Mouse (Mus musculus): Measurements from ENCODE around the gene Proser1. TPM values are rescaled to one million over a fixed set of nuclear protein-coding genes. Genes with fewer than 3 reads are reported as not detected.

Gene Proser1
- 10 to 100 TPM; 28.0 to 28.5 TPM for total RNA-seq (2021)
- long read RNA-seq, experiment 1, full-length matches to known transcripts = 5 of 8 reads
- long read RNA-seq, experiment 1, partial matches to known transcripts = 3 of 8 reads
- long read RNA-seq, experiment 1, other reads (novel, unspliced or antisense) = 0 of 8 reads
- long read RNA-seq, experiment 2, partial matches to known transcripts = 1 of 1 reads
- long read RNA-seq, experiment 2, other reads (novel, unspliced or antisense) = 0 of 1 reads

DNA sequence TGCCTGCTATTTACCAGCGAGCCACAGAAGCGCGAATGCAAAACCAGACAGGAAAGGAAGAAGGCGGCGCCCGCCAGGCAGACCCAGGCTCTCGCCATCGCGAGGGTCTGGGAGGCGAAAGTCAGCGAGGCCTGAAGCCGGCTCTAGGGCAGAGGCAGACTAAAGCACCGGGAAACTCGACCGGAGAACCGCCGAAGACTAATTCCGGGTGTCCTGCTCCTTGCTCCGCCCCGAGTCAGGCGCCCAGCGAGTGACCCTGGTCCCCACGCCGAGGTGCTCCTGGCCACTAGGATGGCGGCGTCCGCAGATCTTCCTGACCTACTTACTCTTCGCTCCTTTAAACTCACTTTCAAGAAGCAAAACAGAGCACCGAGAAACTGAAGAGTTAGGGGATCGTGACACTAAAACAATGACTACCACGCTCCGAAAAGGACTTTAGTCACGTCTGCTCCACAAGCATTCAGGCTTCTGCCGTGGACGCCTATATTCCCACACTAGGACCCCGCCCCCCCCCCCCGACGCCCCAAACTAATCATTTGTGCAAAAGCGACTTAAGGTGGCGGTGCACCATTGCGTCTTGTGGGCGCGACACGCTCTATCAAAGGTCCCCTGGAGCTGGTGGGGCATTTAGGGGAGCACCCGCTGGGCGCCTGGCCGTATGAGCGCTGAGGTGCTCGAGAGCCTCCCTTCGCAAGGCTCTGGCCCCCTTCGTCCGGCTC lies at the start of gene Proser1, which contains the start of gene Nhlrc3:
Gene Proser1 (plus strand): TSS at position 621 of the 719 bp plus-strand sequence.
Gene Nhlrc3 (minus strand): TSS at position 287 of the 719 bp plus-strand sequence.
- peak; percentile 93 to 97 for DNase-seq (ENCODE audit: low spot score in 2 of 2)

DNA sequence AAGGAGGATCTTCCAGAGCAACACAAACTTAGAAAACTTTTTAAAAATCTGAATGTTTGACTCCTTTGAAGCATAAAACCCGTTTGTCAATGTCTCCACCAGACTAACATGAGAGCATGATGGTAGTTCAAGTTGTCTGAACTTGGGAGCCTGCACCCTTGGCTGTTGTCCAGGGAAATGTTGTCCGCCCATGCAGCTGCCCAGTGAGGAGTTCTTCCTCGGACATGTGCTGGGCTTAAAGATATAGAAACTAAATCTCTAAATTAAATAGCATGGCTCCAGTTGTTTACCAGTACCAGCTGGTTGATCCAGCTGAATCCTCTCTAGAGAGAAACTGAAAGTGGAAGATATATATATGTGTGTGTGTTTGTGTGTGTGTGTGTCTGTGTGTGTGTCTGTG lies 49.5 kb upstream of the Proser1 start:
- no peak for DNase-seq (ENCODE audit: low spot score in 2 of 2)

DNA sequence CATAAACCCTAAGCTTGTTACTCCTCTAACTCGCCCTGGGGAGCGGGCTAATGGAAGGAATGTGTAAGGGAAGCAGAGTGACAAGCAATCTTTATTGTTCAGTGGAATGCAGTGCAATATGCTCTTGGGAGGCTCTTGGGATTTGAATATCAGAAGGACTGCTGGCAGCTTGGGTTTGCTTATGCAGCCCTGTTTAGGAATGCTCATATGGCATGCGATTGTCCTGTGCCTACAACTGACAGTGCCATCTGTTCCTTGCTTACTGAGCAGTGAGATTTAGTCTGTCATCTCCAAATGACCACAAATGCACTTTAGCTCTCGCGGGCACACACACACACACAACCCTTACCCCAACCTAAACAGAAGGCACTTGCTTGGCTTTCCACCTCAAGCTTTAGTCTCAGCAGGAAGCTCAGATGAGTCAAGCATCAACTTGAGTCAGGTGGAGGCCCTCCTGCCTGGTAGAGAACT lies 47.4 kb upstream of the Proser1 start:
- DNase-seq (ENCODE audit: low spot score in 2 of 2) = peak; percentile 12 to 50

GRCm38 (mm10) chr3:53417701-53418100 lies 45.8 kb upstream of the Proser1 start:
- DNase-seq (ENCODE audit: low spot score in 2 of 2) = no peak

DNA sequence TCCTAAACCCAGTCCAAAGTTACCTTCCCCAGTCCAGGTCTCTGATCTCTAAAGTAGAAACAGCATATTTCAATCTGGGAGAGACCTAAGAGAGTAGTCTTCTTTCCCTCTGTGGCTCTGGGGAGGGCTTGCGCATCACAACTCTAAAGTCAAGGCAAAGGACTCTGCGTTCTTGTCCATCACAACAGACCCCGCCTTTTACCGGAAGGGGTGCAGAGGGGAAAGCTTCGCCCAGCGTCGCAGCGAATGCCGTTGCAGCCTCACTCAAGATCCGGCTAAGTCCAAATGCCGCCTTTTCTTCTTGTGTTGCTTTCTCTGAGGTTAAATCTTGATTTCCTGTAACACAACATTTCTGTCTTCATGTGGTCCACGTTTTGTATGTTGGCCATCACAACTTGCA lies 41.8 kb upstream of the Proser1 start:
- no peak for DNase-seq (ENCODE audit: low spot score in 2 of 2)

DNA sequence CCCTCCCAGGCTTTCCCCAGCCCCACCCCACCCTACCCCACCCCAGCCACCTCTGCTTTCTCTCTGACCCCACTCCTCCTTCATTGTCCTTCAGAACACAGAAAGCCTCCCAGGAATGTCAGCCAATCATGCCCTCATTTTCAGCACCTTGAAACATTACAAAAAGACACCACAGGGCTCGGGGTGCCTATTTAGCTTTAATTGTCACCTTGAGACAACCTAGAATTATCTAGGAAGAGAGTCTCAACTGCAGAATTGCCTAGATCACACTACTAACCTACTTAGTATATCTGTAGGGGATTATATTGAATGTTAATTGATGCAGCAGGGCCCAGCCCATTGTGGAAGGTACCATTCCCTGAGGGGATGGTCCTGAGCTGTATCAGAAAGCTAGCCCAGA lies 40.8 kb upstream of the Proser1 start:
- DNase-seq (ENCODE audit: low spot score in 2 of 2) = no peak

DNA sequence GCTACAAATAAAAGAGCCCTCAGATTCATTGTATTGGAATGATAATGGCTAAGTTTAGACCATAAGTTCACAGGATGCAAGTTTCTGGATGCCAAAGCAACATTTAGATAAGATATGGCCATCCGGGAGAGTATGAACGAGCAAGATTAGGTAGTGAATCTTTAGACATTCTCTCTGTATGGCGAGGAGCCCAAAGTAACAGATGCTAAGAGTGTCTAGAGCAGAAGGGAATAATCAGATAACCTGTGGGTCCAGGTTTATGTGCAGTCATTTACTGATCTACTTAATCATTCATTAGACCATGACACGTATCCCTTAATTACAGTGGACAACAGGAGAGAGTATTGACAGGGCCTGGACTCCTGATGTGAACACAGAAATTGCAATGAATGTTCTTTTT lies 39.9 kb upstream of the Proser1 start:
- DNase-seq (ENCODE audit: low spot score in 2 of 2) = no peak

- DNase-seq (ENCODE audit: low spot score in 2 of 2) = no peak
Measured at GRCm38 (mm10) chr3:53434610-53435009, 28.9 kb upstream of the Proser1 start.

- no peak for DNase-seq (ENCODE audit: low spot score in 2 of 2)
Measured at GRCm38 (mm10) chr3:53436550-53436949, 26.9 kb upstream of the Proser1 start.

- no peak for DNase-seq (ENCODE audit: low spot score in 2 of 2)
Measured at GRCm38 (mm10) chr3:53445540-53445939, 17.9 kb upstream of the Proser1 start.

GRCm38 (mm10) chr3:53446801-53447200 lies 16.7 kb upstream of the Proser1 start:
- DNase-seq (ENCODE audit: low spot score in 2 of 2) = no peak

DNA sequence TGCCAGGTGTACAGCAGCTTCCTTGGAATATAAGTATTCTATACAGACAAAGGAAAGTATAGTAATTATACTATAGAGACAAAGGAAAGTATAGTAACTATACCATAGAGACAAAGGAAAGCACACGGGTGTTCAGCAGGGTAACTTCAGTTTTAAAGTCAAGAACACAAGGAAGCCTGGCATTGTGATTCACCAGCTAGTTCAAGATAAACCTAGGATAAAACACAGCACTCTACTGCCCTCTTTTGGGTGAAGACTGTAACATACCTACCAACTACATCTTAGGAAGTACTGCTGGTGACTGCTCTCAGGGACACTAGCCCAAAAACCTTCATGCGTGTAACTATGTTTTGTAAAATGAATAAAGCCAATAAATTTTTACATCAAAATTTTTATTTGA lies 15.3 kb upstream of the Proser1 start:
- DNase-seq (ENCODE audit: low spot score in 2 of 2) = peak in 1 of 2 experiments; percentile 91

GRCm38 (mm10) chr3:53450666-53451065 lies 12.8 kb upstream of the Proser1 start:
- no peak for DNase-seq (ENCODE audit: low spot score in 2 of 2)

- DNase-seq (ENCODE audit: low spot score in 2 of 2) = no peak
Measured at GRCm38 (mm10) chr3:53452351-53452750, 11.1 kb upstream of the Proser1 start.

DNA sequence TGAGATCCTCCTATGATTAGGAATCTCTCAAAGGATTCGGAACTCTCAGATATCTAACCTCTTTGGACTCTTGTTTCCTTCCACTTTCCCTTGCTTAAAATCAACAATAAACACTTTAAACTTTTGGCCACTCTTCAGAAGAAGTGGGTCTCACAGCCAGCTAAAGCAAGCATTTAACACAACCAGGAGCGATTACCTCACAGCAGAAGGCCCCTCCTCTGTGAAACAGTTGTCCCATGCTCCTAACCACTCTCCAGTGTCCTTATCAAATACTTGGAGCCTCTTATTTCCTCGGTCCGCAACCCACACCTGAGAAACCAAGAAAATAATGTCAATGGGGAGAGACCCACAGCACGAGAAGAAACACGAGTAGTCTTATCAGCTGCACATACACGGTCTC lies 10.1 kb upstream of the Proser1 start:
- no peak for DNase-seq (ENCODE audit: low spot score in 2 of 2)

DNA sequence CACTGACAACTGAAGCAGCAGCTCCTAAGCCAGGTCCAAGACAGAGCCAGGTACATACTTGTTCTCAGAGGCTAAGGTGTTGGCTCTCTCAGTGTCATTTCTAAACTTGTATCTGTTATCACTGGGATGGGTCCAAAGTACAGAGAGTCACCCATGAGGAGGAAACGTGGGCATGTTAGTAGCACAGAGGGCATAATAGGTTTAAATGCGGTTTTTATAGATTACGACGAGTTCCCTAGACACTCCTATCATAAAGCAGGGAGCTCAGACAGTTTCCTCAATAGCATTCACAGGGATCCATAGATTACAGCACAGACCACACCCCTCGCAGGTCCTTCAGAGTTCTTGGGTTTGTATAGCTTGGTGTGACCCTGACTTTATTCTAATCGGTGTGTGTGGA lies 9.5 kb upstream of the Proser1 start:
- DNase-seq (ENCODE audit: low spot score in 2 of 2) = no peak

GRCm38 (mm10) chr3:53454561-53454960 lies 8.9 kb upstream of the Proser1 start:
- no peak for DNase-seq (ENCODE audit: low spot score in 2 of 2)

- DNase-seq (ENCODE audit: low spot score in 2 of 2) = no peak
Measured at GRCm38 (mm10) chr3:53454984-53455383, 8.5 kb upstream of the Proser1 start.

GRCm38 (mm10) chr3:53457750-53458149 lies 5.7 kb upstream of the Proser1 start:
- DNase-seq (ENCODE audit: low spot score in 2 of 2) = no peak

- DNase-seq (ENCODE audit: low spot score in 2 of 2) = peak in 1 of 2 experiments; percentile 19
Measured at GRCm38 (mm10) chr3:53460106-53460505, 3.4 kb upstream of the Proser1 start.

DNA sequence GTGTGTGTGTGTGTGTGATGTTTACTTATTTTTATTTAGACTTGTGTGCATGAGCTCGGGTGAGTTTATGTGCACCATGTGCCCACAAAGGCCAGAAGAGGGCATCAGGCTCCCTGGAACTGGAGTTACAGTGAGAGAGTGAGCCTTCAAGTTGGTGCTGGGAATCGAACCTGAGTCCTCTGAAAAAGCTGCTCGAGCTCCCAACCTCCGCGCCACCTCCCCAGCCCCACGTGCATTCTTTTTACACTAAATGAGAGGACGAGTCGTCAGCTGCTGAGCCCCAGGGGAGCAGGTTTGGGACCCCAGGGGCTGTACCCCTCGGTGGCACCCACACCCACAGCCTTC lies 793 bp upstream of the Proser1 start:
- DNase-seq (ENCODE audit: low spot score in 2 of 2) = no peak

- no peak for DNase-seq (ENCODE audit: low spot score in 2 of 2)
Measured at GRCm38 (mm10) chr3:53463765-53464114, 274 bp downstream of the Proser1 start.
